Mouse (Mus musculus): Measurements from ENCODE around the gene Pcp4. TPM values are rescaled to one million over a fixed set of nuclear protein-coding genes. Genes with fewer than 3 reads are reported as not detected.

Pcp4 gene
- 57.1 TPM for polyA plus RNA-seq (2014; fragmentation: Illumina TruSeq; extraction: RNeasy Lipid Tissue Mini Kit (QIAGEN cat#74804); ENCODE audit: low read depth, low replicate concordance)

GRCm38 (mm10) chr16:96467445-96467844, at the start of gene Pcp4:
TSS of gene Pcp4 (plus strand) at chr16:96467606.

DNA sequence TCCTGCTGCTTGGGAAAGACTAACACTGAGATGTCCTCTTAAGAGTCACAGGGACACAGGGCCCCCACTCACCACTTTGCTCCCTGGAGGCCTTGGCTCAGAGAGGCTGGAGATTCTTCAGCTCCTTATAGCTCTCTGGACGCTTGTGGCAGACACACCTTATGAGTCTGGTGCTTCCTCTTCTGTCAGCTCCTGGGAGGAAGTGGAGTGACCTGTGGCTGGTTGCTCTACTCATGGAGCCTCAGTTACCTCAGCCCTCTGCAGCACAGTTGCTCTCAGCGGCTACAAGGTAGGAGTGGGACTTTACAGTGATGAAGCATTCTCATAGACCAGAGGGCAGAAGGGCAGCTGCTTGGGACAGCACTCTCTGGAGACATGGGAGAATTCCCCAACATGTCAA, 23.9 kb upstream of the Pcp4 start, which contains the start of gene Itgb2l:
Gene Itgb2l (minus strand): TSS at position 152 of the 400 bp plus-strand sequence.

Other genes starting within 250 kb of the Pcp4 start
- gene B3galt5, start 231.8 kb upstream of the Pcp4 start, polyA plus RNA-seq (2014; fragmentation: Illumina TruSeq; extraction: RNeasy Lipid Tissue Mini Kit (QIAGEN cat#74804); ENCODE audit: low read depth, low replicate concordance) = 320 TPM
- not detected for gene Itgb2l, start 24.0 kb upstream of the Pcp4 start, polyA plus RNA-seq (2014; fragmentation: Illumina TruSeq; extraction: RNeasy Lipid Tissue Mini Kit (QIAGEN cat#74804); ENCODE audit: low read depth, low replicate concordance)

Data from sigmoid colon, adult 10 weeks (tissue).